Mouse (Mus musculus) retina, postnatal 1 day (tissue): ENCODE results near the gene Trim16.

ENCODE experiments used
- DNase-seq: peaks from one replicate; pipeline ENCODE4 v3.0.0-alpha.2; 2012

The Trim16 gene

DNA sequence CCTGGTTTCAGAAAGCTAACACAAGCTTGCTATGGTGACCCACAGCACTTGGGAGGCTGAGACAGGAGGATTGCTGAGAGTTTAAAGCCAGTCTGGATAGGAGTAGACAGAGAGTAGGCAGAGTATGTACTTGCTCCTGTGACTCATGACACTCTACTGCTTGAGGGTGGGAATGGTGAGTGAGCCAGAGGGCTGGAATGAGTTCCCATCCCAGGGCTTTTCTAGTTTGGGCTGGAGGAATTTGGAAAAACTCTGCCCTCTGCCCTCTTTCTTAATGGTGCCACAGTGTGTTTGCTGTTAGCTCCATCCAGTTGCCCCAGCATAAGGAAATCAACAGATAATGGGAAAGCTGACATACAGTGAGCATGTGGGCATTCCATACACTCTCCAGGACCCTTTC is 11.9 kb downstream of the Trim16 start:
- DNase-seq: no peak

DNA sequence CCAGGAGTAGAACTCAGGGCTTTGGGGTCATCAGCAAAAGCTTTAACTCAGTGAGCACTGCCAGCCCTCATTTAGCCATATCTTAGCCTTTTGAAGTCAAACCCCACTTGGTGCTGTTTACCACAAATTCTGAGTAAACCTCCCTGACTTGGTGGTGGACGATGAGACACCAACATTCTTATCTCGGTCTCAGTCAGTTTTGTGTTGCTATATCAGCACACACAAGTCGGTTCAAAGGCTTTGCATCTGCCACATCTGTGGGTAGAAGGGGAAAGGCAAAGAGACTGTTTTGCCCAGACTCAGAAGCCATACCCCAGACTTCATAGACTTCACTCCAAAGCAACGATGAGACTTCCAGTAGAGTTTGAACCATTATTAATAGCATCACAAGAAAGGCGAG is 24.5 kb downstream of the Trim16 start:
- no peak for DNase-seq

DNA sequence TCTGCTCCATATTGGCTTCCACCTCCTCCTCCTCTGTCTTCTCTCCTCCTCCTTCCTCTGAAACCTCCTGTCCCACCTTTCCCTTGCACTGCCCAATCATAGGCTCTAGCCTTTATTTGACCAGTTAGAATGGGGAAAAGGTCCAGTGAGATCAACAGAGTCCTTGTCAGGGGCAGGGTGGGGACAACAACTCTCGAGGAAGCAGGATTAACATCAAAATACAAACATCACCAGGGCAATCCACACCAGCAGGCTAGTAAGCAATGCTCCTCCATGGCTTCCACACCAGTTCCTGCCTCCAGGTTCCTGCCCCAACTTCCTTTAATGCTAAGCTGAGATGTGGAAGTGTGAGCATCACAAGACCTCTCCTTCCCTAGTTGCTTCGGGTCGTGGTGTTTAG is 25.7 kb downstream of the Trim16 start:
- no peak for DNase-seq

DNA sequence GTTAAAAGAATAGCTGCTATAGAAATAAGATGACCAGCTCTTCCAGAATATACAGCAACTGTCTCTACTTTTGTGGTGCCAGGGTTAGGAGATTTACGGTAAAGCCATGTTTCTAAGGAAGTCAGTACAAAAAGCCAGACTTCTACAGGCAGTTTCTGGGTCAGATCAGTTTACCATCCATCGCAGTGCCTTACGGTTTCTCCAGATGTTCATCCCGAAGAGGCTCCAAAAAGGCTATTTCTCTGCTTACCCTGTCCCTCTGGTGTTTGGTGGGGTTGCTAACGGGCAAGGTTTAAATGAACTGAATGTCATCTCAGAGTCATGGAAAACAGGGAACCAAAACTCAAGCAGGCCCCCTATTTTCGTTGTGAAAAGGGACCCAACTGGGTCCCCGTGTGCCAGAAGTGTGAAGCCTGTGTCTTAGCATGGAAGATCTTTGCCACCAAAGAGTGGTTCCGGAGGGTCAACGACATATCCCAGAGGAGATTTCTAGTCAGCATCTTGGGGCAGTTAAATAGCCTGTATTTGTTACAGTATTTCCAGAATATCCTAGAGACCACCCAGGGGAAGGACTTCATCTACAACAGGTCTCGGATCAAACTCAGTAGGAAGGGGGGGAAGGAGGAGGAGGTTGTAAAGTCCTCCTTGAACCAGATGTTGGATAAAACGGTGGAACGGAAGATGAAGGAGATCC is 27.1 kb downstream of the Trim16 start, which contains the start of gene Fbxw10:
Gene Fbxw10, plus strand, starts transcription at position 109 of the 694 bp plus-strand sequence.
- peak; percentile 70 for DNase-seq

DNA sequence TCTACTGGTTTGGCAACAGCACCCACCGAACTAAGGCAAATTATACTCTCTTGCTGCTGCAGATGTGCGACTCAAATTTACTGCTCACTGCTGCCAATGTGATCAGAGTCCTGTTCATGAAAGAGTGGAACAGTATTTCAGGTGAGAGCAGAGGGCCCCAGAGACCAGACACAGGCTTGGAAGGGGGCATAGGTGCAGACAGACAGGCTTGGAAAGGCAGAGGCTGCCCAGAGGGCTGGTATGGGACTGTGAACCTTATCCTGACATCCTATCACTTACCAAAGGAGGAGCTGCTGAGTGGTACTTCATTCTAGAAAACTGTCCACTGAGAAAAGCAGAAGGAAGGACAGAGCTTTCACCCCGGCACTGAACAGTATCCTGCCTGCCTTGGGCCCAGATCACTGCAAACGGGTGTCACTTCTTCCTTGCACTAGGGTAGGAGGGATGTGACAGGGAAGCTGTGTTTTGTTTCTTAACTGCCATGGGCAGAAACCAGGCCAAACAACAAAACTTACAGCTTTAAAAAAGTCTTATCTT is 27.7 kb downstream of the Trim16 start:
- no peak for DNase-seq

DNA sequence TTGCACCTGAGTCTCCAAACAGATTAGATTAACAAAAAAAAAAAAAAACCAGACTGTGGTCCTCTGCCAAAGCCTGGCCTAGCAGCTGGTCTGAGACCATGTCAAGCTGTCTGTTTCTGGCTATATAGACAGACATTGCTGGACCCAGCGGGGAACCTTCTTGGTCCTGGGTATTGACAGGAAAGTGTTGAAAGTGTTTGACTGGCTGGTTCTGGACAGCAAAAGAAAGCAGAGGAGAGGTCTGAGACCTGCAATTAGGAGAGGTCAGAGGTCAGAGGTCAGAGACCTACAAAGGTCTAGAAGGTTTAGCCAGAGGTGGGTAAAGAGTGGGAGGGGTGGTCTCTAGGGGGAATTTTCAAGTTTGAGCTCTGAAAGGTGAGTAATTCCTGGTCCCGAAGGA is 28.3 kb downstream of the Trim16 start:
- no peak for DNase-seq

DNA sequence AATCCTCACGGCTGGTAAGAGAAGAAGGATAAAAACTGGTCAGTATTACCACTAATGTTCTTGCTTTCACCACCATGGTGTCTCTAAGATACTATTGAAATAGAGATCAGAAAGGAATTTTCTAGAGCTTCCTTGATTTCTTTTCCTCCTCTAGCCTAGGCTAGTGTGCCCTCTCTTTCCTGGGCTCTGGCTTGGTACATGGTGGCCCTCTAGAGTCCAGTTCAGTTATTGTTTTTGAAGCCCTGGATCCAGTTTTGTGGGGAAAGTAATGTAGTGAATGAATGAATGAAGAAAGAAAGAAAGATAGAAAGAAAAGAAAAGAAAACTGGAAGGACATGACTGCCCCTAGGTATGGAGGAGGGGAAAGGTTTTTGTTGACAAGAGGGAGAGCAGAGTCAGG is 31.2 kb downstream of the Trim16 start:
- peak; percentile 45 for DNase-seq

DNA sequence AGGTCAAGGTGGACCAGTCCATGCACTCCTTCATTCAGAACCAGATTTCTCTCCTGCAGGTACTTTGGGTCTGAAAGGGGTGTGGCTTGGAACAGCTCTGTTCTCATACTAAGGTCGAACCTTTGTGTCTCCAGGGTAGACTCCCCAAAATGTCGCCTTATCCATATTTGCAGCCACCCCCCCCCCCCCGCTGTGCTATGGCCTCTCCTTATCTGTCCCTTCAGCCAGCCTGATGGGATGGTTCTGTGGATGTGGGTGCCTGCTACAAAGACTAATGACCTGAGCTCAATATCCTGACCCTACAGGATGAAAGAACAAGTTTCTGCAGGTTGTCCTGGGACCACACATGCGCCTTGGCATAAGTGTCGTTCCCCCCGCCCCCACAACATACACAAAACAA is 33.3 kb downstream of the Trim16 start:
- DNase-seq: no peak

DNA sequence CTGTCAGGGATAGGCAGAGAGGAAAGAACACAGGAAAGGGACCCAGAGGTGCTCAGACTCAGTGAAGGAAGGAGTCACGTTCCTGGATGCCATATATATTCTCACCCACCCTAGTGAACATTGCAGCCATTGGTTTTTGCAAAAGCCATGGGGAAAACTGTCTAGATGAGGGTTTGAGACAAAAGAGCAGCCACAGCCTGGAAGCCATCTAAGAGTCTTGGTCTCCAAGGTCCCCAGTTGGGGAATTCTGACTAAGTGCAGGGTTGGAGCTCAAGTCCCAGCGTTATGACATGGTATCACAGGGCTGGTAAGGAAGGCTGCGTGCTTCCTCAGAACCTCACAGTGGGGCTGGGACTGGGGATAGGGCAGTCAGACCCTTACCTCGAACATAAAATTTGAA is 45.5 kb downstream of the Trim16 start:
- no peak for DNase-seq

DNA sequence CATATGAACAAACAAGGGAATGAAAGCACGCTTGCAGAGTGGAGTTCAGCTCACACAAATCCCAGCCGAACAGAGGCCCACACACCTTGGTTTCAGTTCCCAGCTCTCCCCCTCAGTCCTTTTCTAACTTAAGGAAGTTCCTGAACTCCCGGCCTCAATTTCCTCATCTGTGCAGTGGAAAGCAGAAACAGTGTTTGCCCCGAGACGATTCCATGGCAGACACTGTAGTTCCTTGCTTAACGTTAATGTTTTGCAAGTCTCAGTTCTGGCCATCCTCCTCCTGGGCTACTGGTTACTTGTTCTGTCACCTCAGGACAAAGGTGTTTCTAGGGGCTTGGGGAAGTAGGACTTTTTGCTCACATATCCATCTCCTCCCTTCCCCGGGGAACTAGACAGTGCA is 46.7 kb downstream of the Trim16 start:
- DNase-seq: no peak

DNA sequence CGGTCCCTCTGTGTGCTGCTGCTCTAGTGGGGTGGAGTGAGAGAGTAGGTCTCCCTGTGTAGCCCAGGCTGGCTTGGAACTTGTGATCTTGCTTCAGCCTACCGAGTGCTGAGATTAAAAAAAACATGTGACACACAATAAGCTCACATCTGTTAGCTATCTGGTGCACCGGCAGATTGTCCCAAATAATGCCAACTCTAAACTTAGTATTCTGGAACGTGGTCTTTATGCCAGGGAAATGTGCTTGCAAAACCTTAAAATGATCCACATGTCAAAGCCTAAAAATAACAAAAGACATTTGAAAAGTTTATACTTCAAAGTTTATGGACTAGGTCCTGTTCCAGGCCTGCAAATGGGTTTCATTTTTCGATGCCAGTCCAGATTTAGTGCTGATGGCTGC is 49.2 kb downstream of the Trim16 start:
- DNase-seq: no peak

DNA sequence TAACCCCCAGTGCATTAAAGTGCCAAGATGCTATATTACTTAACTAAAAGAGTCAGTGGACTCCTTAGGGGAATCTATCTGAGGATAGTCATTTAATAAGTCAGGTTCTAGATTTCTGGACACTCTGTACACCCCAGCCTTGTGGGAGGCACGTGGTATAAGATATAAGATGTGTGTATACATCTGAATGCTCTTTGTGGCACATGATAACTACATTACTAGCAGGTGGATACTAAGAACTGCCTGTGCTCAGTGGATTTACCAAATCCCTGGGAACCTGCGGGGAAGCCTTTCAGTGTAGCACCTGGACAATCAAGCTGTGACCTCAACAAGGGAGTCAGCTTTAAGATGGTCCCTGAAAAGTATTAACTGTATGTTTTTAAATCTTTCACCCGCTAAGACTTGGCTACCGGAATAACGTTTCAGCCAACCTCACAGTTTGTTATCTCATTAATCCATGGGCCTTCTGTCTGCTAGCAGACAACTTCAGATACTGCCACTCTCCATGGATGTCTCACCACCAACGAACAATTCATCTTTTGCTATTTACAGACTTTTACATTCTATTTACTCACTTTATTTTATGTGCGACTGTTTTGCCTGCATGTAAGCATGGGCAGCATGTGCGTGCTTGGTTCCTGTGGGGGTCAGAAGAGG is 49.8 kb downstream of the Trim16 start:
- DNase-seq: no peak

DNA sequence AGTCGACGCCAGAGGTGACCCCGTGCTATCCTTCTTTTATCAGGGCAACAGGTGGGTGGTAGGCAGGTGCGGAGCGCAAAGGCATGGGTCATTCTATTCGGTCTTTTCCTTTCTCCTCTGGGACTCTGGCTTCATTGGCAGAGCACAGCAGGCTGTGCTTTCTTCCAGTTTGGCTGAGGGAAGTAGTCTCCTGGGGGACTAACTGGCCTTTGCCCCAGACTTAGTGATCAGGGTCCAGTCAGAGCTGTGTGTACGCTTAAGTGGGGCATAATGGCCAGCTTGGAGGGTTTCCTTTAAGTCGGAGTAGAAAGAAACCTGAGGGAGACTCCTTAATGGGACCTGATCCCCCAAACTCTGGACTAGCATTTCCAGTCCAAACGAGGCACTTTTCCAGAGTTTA is 53.4 kb downstream of the Trim16 start:
- DNase-seq: no peak

DNA sequence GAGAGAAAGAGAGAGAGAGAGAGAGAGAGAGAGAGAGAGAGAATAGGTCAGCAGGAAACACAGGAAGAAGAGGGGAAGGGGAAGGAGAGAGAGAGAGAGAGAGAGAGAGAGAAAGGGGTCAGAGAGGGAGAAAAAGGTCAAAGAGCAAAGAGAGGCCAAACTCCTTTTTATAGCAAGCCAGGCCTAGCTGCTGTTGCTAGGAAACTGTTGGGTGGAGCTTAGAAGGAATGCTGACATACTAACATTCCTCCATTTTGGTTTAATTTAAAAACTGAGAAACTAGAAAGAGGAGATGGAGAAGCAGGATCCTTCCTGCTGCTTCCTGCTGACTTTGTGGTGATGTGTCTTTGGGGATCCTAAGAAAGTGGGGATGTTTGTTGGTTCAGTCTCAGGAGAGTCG is 55.7 kb downstream of the Trim16 start:
- DNase-seq: no peak

DNA sequence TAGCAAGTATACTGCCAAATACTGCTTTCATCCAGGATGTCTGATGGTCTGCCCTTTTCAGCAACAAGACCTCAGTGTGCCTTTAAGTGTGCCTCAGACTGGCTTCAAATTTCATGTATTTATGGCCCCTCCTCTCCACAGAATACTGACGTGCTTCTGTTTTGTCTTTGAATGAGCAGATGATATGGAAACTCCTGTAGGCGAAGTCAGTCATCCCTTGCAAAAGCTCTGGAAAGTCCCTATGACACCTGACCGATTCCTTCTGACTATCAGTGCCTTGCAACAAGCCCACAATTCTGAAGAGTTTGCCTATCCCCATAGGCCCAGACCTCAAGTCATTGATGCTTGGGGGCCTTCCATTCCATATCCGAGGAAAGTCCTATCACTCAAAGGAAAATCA is 56.4 kb downstream of the Trim16 start:
- no peak for DNase-seq

DNA sequence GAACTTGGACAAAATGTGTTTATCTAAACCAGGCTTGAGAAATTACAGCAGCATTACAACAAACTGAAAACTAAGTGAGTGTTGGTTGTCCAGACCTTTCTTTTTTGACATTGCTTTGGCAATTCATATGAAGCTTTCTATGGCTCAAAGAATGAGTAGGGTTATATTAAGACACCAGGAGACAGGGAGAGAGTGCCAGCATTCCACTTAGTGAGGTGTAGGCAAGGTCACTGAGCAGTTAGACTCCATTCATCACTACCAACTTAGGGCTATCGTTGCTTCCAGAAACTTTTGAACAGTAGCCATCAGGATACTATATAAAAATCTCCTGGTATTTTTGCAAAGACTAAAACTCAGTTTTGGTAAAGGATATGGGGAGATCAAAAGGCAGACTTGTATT is 57.4 kb downstream of the Trim16 start:
- no peak for DNase-seq

DNA sequence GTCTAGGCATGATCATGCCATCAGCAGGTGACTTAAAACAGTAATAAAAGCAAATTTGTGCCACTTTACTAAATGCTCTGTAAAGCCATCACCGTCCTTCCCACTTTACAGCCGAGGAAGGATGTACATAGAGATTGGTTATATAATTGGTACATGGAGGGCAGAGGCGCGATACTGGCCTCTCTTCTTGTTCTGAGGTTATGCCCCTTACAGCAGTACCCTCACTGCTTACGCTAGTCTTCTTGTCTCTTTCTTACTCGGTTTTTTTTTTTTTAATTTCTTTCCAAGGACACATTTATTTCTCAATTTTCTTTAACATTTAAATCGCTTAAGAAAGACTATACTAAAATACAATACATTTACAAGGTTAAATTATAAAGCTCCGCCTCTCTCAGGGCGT is 58.7 kb downstream of the Trim16 start:
- DNase-seq: no peak

DNA sequence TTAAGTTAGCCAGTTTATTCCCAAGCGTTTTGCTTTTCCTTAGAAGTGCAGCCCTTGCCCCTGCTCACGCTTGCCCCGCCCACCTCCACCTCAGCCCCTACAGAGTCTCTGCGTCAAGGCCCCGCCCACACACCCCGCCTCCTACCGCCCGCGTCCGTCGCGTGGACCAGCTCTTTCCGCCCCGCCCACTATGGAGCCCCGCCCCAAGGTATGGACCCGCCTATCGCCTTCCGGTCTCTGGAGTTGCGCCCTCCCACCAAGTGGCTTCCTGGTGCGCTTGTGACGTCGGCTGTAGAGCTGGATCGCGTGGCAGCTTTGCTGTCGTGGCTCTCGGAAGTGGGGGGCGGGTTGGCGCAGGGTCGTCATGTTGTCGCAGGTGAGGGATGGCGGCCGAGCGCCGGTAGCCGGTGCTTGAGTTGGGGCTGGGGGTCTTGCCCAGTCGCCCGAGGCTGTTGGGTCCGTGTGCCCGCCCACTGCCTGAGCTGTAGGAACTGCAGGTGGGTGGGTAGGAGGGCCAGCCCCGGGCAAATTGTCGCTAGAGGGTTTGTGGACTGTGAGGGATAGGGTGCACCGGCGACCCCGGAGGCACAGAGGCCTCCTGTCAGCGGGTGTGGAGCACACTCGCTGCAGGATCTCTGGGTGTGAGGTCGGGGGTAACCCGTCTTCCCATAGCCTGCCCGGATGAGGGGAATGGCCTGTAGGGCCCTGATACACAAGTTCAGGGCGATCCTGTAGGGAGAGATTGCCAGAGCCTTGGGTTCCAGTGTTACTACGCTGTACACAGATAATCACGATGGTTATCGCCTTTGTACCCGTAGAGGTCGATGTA is 59.4 kb downstream of the Trim16 start, which contains the start of gene Tvp23b:
Gene Tvp23b, plus strand, starts transcription at position 236 of the 829 bp plus-strand sequence.
- DNase-seq: peak; percentile 98

DNA sequence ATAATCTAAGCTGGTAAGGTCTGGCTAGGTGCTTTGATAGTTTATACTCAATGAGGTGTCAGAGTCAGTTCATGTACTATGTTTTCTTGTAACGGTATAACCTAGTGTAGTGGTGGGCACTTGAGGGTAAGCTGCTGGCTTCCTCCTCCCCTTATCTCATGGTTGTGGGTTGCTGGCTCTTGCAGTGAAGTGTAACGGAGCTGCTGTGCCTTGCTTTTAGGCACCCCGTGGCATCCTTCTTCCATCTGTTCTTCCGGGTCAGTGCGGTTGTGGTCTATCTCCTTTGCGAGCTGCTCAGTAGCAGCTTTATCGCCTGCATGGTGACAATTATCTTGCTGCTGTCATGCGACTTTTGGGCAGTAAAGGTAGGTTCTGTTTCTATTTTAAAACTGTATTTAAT is 63.4 kb downstream of the Trim16 start:
- DNase-seq: no peak

DNA sequence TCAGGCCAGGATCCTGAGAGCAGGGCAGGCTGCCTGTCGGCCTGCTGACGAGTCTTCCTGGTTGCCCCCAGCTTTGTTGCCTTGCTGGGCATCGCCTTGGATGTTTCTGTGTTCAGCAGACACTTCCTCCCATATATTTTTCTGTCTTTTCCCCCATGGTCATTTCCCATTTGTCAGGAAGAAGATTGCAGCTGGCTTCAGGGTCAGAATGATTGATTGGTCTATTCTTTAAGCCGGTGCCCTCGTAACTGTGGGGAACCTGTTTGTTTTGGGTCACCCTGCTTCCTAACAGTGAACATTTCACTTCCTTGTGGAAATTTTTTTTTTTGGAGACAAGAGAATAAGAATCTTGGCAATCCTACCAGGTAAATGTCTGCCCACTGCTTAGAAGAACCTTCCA is 65.3 kb downstream of the Trim16 start:
- DNase-seq: no peak

DNA sequence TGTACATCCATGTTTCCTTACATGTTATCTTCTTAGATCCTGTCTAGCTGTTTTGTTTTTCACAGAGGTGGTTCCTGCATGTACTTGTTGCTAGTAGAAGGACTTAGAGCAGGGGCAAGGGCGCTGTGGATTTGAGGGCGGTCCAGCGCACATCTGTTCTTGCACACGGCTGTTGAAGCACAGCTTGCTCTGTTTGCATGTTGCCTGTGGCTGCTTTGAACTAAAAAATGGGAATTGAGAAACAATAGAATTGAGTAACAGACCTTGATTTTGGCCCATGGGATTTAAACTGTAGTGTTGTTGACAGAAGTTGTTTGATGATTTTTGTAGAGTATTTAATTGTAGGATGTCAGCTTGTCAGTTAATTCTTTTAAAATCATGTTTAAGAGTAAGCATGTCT is 70.8 kb downstream of the Trim16 start:
- no peak for DNase-seq

DNA sequence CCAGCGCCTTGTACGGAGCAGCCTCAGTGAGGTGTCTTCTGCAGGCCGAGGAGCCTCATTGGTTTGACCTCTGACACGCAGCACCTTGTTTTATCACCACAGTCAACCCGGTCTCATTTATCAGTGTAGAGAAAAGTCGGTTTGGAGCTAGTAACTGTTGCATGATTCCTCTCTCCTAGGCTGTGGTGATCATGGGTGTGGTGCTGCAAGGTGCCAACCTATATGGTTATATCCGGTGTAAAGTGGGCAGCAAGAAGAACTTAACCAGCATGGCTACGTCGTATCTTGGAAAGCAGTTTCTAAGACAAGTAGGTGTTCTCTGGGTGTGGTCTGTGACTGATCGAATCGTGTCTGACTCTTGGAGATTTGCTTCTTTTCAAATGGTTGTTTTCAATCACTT is 71.7 kb downstream of the Trim16 start:
- DNase-seq: no peak
